Mouse (Mus musculus) brain, embryonic 14.5 days (tissue): ENCODE measurements at regions not wholly inside any gene's neighbourhood (a gene's known extent, or its start where the extent isn't known, plus 50 kb on each side); places are given as distances from the start of the nearest gene placed in this dataset.

ENCODE experiments used
- CTCF ChIP-seq: fragments of 200-500 bp; IDR thresholded peaks from 2 replicates; pipeline ENCODE4 v1.5.1; 2012; ENCODE audit warnings: inconsistent platforms, mild to moderate bottlenecking, moderate library complexity, borderline replicate concordance; ENCODE audit not compliant: insufficient read depth, insufficient read length; ENCODE audit errors: extremely low read depth
- POLR2A ChIP-seq: fragments of 200-500 bp; IDR thresholded peaks from 2 replicates; pipeline ENCODE4 v1.6.1; 2012; ENCODE audit warnings: mild to moderate bottlenecking, inconsistent platforms, borderline replicate concordance; ENCODE audit not compliant: poor library complexity, insufficient read depth, insufficient read length, severe bottlenecking; ENCODE audit errors: extremely low read depth

DNA sequence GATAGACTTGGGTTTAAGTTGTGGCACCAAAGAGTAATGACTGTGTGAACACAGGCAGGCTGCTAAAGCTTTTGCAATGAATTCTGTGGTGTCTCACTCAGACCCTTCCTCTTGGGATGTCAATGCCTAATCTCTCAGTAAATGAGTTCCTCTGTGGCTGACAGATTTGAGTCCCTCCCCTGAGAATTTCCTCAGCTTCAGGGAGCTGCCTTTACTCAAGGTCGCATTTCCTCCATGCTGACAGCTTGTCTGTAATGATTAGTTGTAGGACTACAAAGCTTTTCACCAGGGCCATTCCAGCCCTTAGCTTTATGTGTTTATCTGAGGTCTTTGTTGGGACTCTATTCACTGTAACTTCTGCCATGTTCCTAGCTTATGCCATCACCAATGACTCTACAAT, 199.9 kb upstream of the 4931417E11Rik start:
- TF ChIP-seq CTCF = no peak
- no peak for TF ChIP-seq POLR2A
